Mouse (Mus musculus): ENCODE results near the gene Prdm16.

DNA sequence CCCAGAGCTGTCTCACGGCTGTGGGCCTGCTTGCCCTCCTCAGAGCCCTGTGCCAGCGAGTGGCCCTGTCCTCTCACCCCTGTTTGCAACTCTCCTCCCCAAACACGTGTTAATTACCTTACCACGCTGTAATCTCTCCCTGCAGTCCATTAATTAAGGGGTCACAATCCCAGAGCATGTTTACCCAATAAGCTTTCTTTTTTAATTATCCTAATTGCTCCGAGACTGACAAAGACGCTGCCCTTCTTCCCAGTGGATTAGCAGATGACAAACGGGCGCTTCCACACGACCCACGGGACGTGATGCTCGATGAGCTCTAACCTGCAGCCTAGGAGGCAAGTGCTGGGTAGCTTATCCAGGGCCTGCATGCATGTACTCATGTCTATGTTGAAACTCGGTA, 176.7 kb downstream of the Prdm16 start:
- TF ChIP-seq POLR2A (IDR thresholded peaks at IDR 0.05; ENCODE audit: borderline replicate concordance, low read depth, low read length) (no peak), CTCF (IDR thresholded peaks at IDR 0.05; ENCODE audit: low read depth, low read length) (no peak)

All from bone marrow macrophage, adult 2 months (primary cell).